Mouse (Mus musculus): Measurements from ENCODE around the gene Ogg1. TPM values are rescaled to one million over a fixed set of nuclear protein-coding genes. Genes with fewer than 3 reads are reported as not detected.

Gene Ogg1
- polyA plus RNA-seq, 1 experiment from 2014 or later, result 19.1 TPM

Other genes with a start within 250 kb of the Ogg1 start
- 86.2 and 92.0 TPM in 2 replicates for gene Setd5, start 249.6 kb upstream of the Ogg1 start, polyA plus RNA-seq (2016; fragmentation: Nextera tagmentation; extraction: Ambion mirVana)
- gene Lhfpl4, start 131.6 kb upstream of the Ogg1 start, polyA plus RNA-seq (2016; fragmentation: Nextera tagmentation; extraction: Ambion mirVana), result 1.3 and 1.5 TPM in 2 replicates
- 45.5 and 48.9 TPM in 2 replicates for gene Mtmr14, start 89.1 kb upstream of the Ogg1 start, polyA plus RNA-seq (2016; fragmentation: Nextera tagmentation; extraction: Ambion mirVana)
- 0.06 TPM in 2 replicates for gene Cpne9, start 44.7 kb upstream of the Ogg1 start, polyA plus RNA-seq (2016; fragmentation: Nextera tagmentation; extraction: Ambion mirVana)
- gene Brpf1, start 19.8 kb upstream of the Ogg1 start, polyA plus RNA-seq (2016; fragmentation: Nextera tagmentation; extraction: Ambion mirVana), result 26.1 and 28.0 TPM in 2 replicates
- 41.3 and 53.9 TPM in 2 replicates for gene Camk1, start 17.0 kb downstream of the Ogg1 start, polyA plus RNA-seq (2016; fragmentation: Nextera tagmentation; extraction: Ambion mirVana)
- 47.2 and 53.4 TPM in 2 replicates for gene Tada3, start 50.9 kb downstream of the Ogg1 start, polyA plus RNA-seq (2016; fragmentation: Nextera tagmentation; extraction: Ambion mirVana)
- 383 and 393 TPM in 2 replicates for gene Arpc4, start 51.1 kb downstream of the Ogg1 start, polyA plus RNA-seq (2016; fragmentation: Nextera tagmentation; extraction: Ambion mirVana)
- gene Ttll3, start 62.3 kb downstream of the Ogg1 start, polyA plus RNA-seq (2016; fragmentation: Nextera tagmentation; extraction: Ambion mirVana), result 2.7 and 4.1 TPM in 2 replicates
- gene Rpusd3, start 92.4 kb downstream of the Ogg1 start, polyA plus RNA-seq (2016; fragmentation: Nextera tagmentation; extraction: Ambion mirVana), result 37.9 and 40.8 TPM in 2 replicates
- gene Cidec, start 108.8 kb downstream of the Ogg1 start, polyA plus RNA-seq (2016; fragmentation: Nextera tagmentation; extraction: Ambion mirVana), result not detected in 2 replicates
- 90.3 and 98.5 TPM in 2 replicates for gene Jagn1, start 115.6 kb downstream of the Ogg1 start, polyA plus RNA-seq (2016; fragmentation: Nextera tagmentation; extraction: Ambion mirVana)
- 2.2 and 2.3 TPM in 2 replicates for gene Il17re, start 131.5 kb downstream of the Ogg1 start, polyA plus RNA-seq (2016; fragmentation: Nextera tagmentation; extraction: Ambion mirVana)
- 3.4 and 4.0 TPM in 2 replicates for gene Il17rc, start 144.5 kb downstream of the Ogg1 start, polyA plus RNA-seq (2016; fragmentation: Nextera tagmentation; extraction: Ambion mirVana)
- gene Creld1, start 156.3 kb downstream of the Ogg1 start, polyA plus RNA-seq (2016; fragmentation: Nextera tagmentation; extraction: Ambion mirVana), result 16.2 and 17.4 TPM in 2 replicates
- 0.60 and 0.73 TPM in 2 replicates for gene Prrt3, start 175.0 kb downstream of the Ogg1 start, polyA plus RNA-seq (2016; fragmentation: Nextera tagmentation; extraction: Ambion mirVana)
- 75.8 and 75.9 TPM in 2 replicates for gene Emc3, start 204.7 kb downstream of the Ogg1 start, polyA plus RNA-seq (2016; fragmentation: Nextera tagmentation; extraction: Ambion mirVana)
- gene Fancd2, start 204.7 kb downstream of the Ogg1 start, polyA plus RNA-seq (2016; fragmentation: Nextera tagmentation; extraction: Ambion mirVana), result 21.6 and 21.9 TPM in 2 replicates

Measured in limb, embryonic 10.5 days (tissue).